Mouse (Mus musculus) liver, adult 2 months (tissue): ENCODE measurements around the gene Atxn10.

Experiments
- CTCF ChIP-seq: fragments of 200-500 bp; IDR thresholded peaks from 2 replicates; pipeline ENCODE4 v1.5.1; 2011; ENCODE audit warnings: low read depth, low read length, control low read depth
- POLR2A ChIP-seq: fragments of 200-500 bp; IDR thresholded peaks from 2 replicates; pipeline ENCODE4 v1.6.1; 2011; ENCODE audit warnings: low read length, control low read depth; ENCODE audit not compliant: insufficient read depth; ENCODE audit errors: extremely low read depth

DNA sequence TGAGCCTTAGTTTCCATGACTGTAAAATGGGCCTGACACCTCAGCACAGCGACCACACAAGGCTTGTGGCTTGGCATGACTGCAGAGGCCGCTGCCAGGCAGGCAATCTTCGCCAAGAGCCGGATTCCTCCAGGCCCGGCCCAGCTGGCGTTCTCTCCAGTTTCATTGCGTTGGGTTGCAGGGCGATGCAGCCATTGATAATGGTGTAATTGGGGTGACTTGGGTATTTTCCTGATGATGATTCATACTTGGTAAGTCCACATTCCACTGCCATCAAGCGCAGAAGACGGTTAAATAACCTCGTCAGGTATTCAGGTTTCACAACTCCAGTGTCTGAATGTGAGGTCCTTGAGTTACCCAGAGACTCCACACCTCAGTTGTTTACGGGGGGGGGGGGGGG is 143.3 kb downstream of the Atxn10 start:
- TF ChIP-seq CTCF: no peak
- TF ChIP-seq POLR2A: no peak
